Comparison of ENCODE assay signal across 20 mouse cellular contexts in the genomic region with DNA sequence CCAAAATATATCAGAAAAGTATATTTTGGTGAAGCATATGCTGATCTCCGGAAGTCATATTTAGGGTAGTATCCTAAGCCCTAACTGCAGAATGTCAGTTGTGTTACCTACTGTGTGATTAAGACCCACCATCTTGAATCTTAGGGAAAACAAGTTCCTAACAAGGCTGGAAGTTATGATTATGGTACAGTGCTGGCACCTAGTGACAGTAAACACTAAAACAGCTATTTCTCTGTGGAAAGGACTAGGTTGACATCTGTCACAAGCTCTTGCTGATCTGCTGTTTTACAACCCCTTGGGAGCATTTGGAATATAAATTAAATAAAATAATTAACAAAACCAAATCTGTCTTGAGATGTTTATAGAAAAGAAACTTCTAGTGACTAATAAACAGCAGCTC.
DNase-seq lines count a peak whose midpoint lies in the region; ATAC-seq and TF ChIP-seq lines count a peak whose summit lies in the region.
"Had no signal": no experiment of that assay in that cellular context is flagged by ENCODE, and none has a peak within 500 bp of the region (broad histone marks: within the 10 kb centered on the region; RNA-seq: fewer than 3 reads in every experiment).

No protein-coding gene starts in this region.

- ATAC-seq in forebrain, embryonic 14.5 days, result no peak
- peak; percentile 47; the same call in 1 of the 2 replicates for ATAC-seq in neural tube, embryonic 15.5 days (ENCODE audit: low FRiP score)
- ATAC-seq: forebrain, embryonic 15.5 days had no signal

- H3K27me3 ChIP-seq in forebrain, embryonic 14.5 days (replicated peaks; ENCODE audit: control insufficient read depth, insufficient read depth, low read length), result no peaks in the 10 kb centered on the region
- no peaks in the 10 kb centered on the region for H3K27me3 ChIP-seq in forebrain, embryonic 10.5 days (ENCODE audit: poor library complexity, severe bottlenecking)
- H3K27me3 ChIP-seq in neural tube, embryonic 15.5 days (replicated peaks), result no peaks in the 10 kb centered on the region
- H3K27me3 ChIP-seq: forebrain, embryonic 15.5 days; hindbrain, embryonic 13.5 days; liver, embryonic 15.5 days had no signal

- H3K9me3 ChIP-seq in forebrain, embryonic 14.5 days (replicated peaks; ENCODE audit: control insufficient read depth, low read length), result no peaks in the 10 kb centered on the region
- no peaks in the 10 kb centered on the region for H3K9me3 ChIP-seq in forebrain, embryonic 10.5 days
- no peaks in the 10 kb centered on the region for H3K9me3 ChIP-seq in neural tube, embryonic 15.5 days (replicated peaks)
- H3K9me3 ChIP-seq: forebrain, embryonic 15.5 days; hindbrain, embryonic 13.5 days; liver, embryonic 15.5 days had no signal

- peak; percentile 27 for DNase-seq in forebrain, embryonic 14.5 days (ENCODE audit: low spot score)
- DNase-seq in forebrain, embryonic 10.5 days (ENCODE audit: extremely low spot score, low spot score), result no peak
- DNase-seq in layer of hippocampus, adult 2 months (ENCODE audit: low spot score in 2 of 2), result no peak
- DNase-seq in layer of hippocampus, postnatal 36 days, result no peak
- DNase-seq in neural tube, embryonic 10.5 days (ENCODE audit: extremely low spot score, low spot score), result no peak
- DNase-seq in spleen, postnatal 10 days (ENCODE audit: low spot score in 2 of 2), result no peak
- no peak for DNase-seq in cerebellum, postnatal 4 days (ENCODE audit: low spot score in 2 of 2)
- DNase-seq: adrenal gland, postnatal 25 days; B cell, adult 2 months; cerebellum, adult 8-10 months; gastrocnemius, adult 2 months; kidney, adult 18-20 months; kidney, postnatal 36 days; lung, postnatal 14 days; right cerebral cortex, adult 18-20 months; thymus, adult 18-20 months had no signal

- H3K4me2 ChIP-seq in forebrain, embryonic 14.5 days (ENCODE audit: low read length), result no peak overlapping the region
- H3K4me2 ChIP-seq in neural tube, embryonic 15.5 days, result no peak overlapping the region
- H3K4me2 ChIP-seq: forebrain, embryonic 15.5 days; hindbrain, embryonic 13.5 days; liver, embryonic 15.5 days had no signal

- H3K36me3 ChIP-seq in forebrain, embryonic 14.5 days (ENCODE audit: control insufficient read depth, insufficient read depth, low read length), result no peaks in the 10 kb centered on the region
- no peaks in the 10 kb centered on the region for H3K36me3 ChIP-seq in forebrain, embryonic 10.5 days (replicated peaks)
- H3K36me3 ChIP-seq in neural tube, embryonic 15.5 days, result no peaks in the 10 kb centered on the region
- H3K36me3 ChIP-seq: forebrain, embryonic 15.5 days; hindbrain, embryonic 13.5 days; liver, embryonic 15.5 days had no signal

- no peak overlapping the region for H3K4me3 ChIP-seq in forebrain, embryonic 14.5 days (ENCODE audit: low read depth, low read length)
- no peak overlapping the region for H3K4me3 ChIP-seq in forebrain, embryonic 10.5 days
- no peak overlapping the region for H3K4me3 ChIP-seq in layer of hippocampus, adult 2 months
- H3K4me3 ChIP-seq in neural tube, embryonic 15.5 days (replicated peaks), result no peak overlapping the region
- H3K4me3 ChIP-seq: forebrain, embryonic 15.5 days; gastrocnemius, adult 2 months; hindbrain, embryonic 13.5 days; liver, embryonic 15.5 days had no signal

- 97% methylated on average over 1 of the region's 1 CpGs for whole genome bisulfite sequencing in forebrain, embryonic 14.5 days
- 95% methylated on average over 1 of the region's 1 CpGs for WGBS in forebrain, embryonic 10.5 days
- 95% methylated on average over 1 of the region's 1 CpGs for WGBS in neural tube, embryonic 15.5 days

- no peak overlapping the region for H3K27ac ChIP-seq in forebrain, embryonic 14.5 days (ENCODE audit: low read depth, low read length)
- no peak overlapping the region for H3K27ac ChIP-seq in forebrain, embryonic 10.5 days
- no peak overlapping the region for H3K27ac ChIP-seq in layer of hippocampus, adult 2 months
- H3K27ac ChIP-seq in neural tube, embryonic 15.5 days (replicated peaks), result no peak overlapping the region
- H3K27ac ChIP-seq: forebrain, embryonic 15.5 days; gastrocnemius, adult 2 months; hindbrain, embryonic 13.5 days; liver, embryonic 15.5 days had no signal

- peak; percentile 69 for TF ChIP-seq CTCF in layer of hippocampus, adult 2 months (conservative IDR thresholded peaks at IDR 0.05)

- H3K9ac ChIP-seq in forebrain, embryonic 14.5 days (ENCODE audit: low read length), result no peak overlapping the region
- no peak overlapping the region for H3K9ac ChIP-seq in neural tube, embryonic 15.5 days (replicated peaks)
- H3K9ac ChIP-seq: forebrain, embryonic 15.5 days; hindbrain, embryonic 13.5 days; liver, embryonic 15.5 days had no signal

- no peaks in the 10 kb centered on the region for H3K4me1 ChIP-seq in forebrain, embryonic 14.5 days (ENCODE audit: control insufficient read depth, insufficient read depth, low read length)
- no peaks in the 10 kb centered on the region for H3K4me1 ChIP-seq in forebrain, embryonic 10.5 days
- H3K4me1 ChIP-seq in neural tube, embryonic 15.5 days, result no peaks in the 10 kb centered on the region
- H3K4me1 ChIP-seq: forebrain, embryonic 15.5 days; hindbrain, embryonic 13.5 days; liver, embryonic 15.5 days had no signal
